Comparison of ENCODE assay signal across 9 mouse cellular contexts in genomic region chr9:115261456-115261855, GRCm38 (mm10). TPM values are rescaled to one million over a fixed set of nuclear protein-coding genes. Genes with fewer than 3 reads are reported as not detected.
A peak's percentile ranks its signal among the peaks of the same experiment; 100 is the strongest.
DNase-seq lines count a peak whose midpoint lies in the region; ATAC-seq and TF ChIP-seq lines count a peak whose summit lies in the region.
"Had no signal": no experiment of that assay in that cellular context is flagged by ENCODE, and none has a peak within 500 bp of the region (broad histone marks: within the 10 kb centered on the region; RNA-seq: fewer than 3 reads in every experiment).

No protein-coding gene starts in this region.

- TF ChIP-seq CTCF in gastrocnemius, adult 2 months (IDR thresholded peaks at IDR 0.05) = peak; percentile 67
- TF ChIP-seq CTCF in midbrain, postnatal 0 days (IDR thresholded peaks at IDR 0.05) = peak; percentile 84

- peak overlapping the region; percentile 23; the same call in 1 of the 2 replicates for H3K4me3 ChIP-seq in gastrocnemius, adult 2 months
- H3K4me3 ChIP-seq in midbrain, postnatal 0 days (ENCODE audit: low read depth, low read length) = no peak overlapping the region
- H3K4me3 ChIP-seq in midbrain, embryonic 15.5 days = no peak overlapping the region
- H3K4me3 ChIP-seq: midbrain, embryonic 12.5 days had no signal

- no peak overlapping the region for H3K4me2 ChIP-seq in midbrain, postnatal 0 days (ENCODE audit: low read depth, low read length, poor library complexity, severe bottlenecking)
- no peak overlapping the region for H3K4me2 ChIP-seq in midbrain, embryonic 15.5 days
- H3K4me2 ChIP-seq: midbrain, embryonic 12.5 days had no signal

- no peaks in the 10 kb centered on the region for H3K9me3 ChIP-seq in midbrain, postnatal 0 days (ENCODE audit: low read length)
- no peaks in the 10 kb centered on the region for H3K9me3 ChIP-seq in midbrain, embryonic 15.5 days
- H3K9me3 ChIP-seq: midbrain, embryonic 12.5 days had no signal

- H3K36me3 ChIP-seq in midbrain, postnatal 0 days (ENCODE audit: insufficient read depth, low read length) = peaks cover 6% of the 10 kb centered on the region; the same call in 1 of the 2 replicates
- H3K36me3 ChIP-seq in midbrain, embryonic 15.5 days (replicated peaks) = no peaks in the 10 kb centered on the region; the same call in 1 of the 2 replicates

- ATAC-seq in midbrain, postnatal 0 days (ENCODE audit: low FRiP score) = no peak
- ATAC-seq in midbrain, embryonic 15.5 days (replicated peaks) = no peak

- no peak overlapping the region for H3K9ac ChIP-seq in midbrain, postnatal 0 days (replicated peaks; ENCODE audit: low read length, poor library complexity, severe bottlenecking)
- no peak overlapping the region for H3K9ac ChIP-seq in midbrain, embryonic 15.5 days
- H3K9ac ChIP-seq: midbrain, embryonic 12.5 days had no signal

- intact Hi-C loops in gastrocnemius, adult 2 months (cut with DNase I) = loop anchor here (1.0 to 5.0 kb wide), 2 partner anchors 98 to 174 kb away; no protein-coding TSS in a partner anchor
- intact Hi-C loops in gastrocnemius, postnatal 36 days (cut with DNase I) = loop anchor here (5.0 kb wide), 1 partner anchor 174 kb away; no protein-coding TSS in a partner anchor

- no peak overlapping the region for H3K27ac ChIP-seq in gastrocnemius, adult 2 months
- no peak overlapping the region for H3K27ac ChIP-seq in midbrain, postnatal 0 days (ENCODE audit: low read depth, low read length)
- H3K27ac ChIP-seq in midbrain, embryonic 15.5 days = no peak overlapping the region
- H3K27ac ChIP-seq: midbrain, embryonic 12.5 days had no signal

- 60% methylated on average over 8 of the region's 8 CpGs for WGBS in midbrain, postnatal 0 days
- WGBS in midbrain, embryonic 15.5 days = 76% methylated on average over 8 of the region's 8 CpGs

- H3K4me1 ChIP-seq in midbrain, postnatal 0 days (ENCODE audit: insufficient read depth, low read length) = no peaks in the 10 kb centered on the region
- no peaks in the 10 kb centered on the region for H3K4me1 ChIP-seq in midbrain, embryonic 15.5 days
- H3K4me1 ChIP-seq: midbrain, embryonic 12.5 days had no signal

- H3K27me3 ChIP-seq in midbrain, postnatal 0 days (ENCODE audit: insufficient read depth, low read length) = no peaks in the 10 kb centered on the region
- no peaks in the 10 kb centered on the region for H3K27me3 ChIP-seq in midbrain, embryonic 15.5 days (replicated peaks)
- H3K27me3 ChIP-seq: midbrain, embryonic 12.5 days had no signal

- DNase-seq in gastrocnemius, adult 2 months = no peak
- DNase-seq in gastrocnemius, postnatal 36 days = no peak
- DNase-seq in midbrain, postnatal 0 days (ENCODE audit: low spot score) = peak; percentile 72
- DNase-seq in frontal cortex, postnatal 36 days (ENCODE audit: low spot score in 2 of 2) = peak; percentile 38 to 73
- peak; percentile 9 for DNase-seq in retina, adult 2 months (ENCODE audit: low read depth, low spot score)
- no peak for DNase-seq in neural tube, embryonic 10.5 days (ENCODE audit: extremely low spot score, low spot score)
- no peak for DNase-seq in urinary bladder, postnatal 25 days (ENCODE audit: low spot score)

RNA-seq across cellular contexts. Expression of gene Stt3b, which starts 48.8 kb away (rescaled TPM):
- total RNA-seq in gastrocnemius, adult 2 months (2021) = 10 to 100 TPM; 66.0 to 96.1 TPM
- total RNA-seq in gastrocnemius, postnatal 36 days (2021) = 10 to 100 TPM; 67.9 to 78.6 TPM
- 93.4 and 94.0 TPM in 2 replicates for total RNA-seq in midbrain, postnatal 0 days (2014; rRNA removed)
- polyA plus RNA-seq in midbrain, postnatal 0 days (2015; fragmentation: Nextera tagmentation; extraction: Ambion mirVana) = 50.9 and 56.6 TPM in 2 replicates
- 78.4 and 80.5 TPM in 2 replicates for polyA plus RNA-seq in midbrain, embryonic 15.5 days (2015; fragmentation: Nextera tagmentation; extraction: Ambion mirVana)

Comparison
In these comparisons a context has a peak if more than half of its experiments do, and no peak if none do; other contexts are left out.
1. DNase-seq: peak in midbrain, postnatal 0 days (single experiment), frontal cortex, postnatal 36 days (2 of 2) and retina, adult 2 months (single experiment); none in gastrocnemius, adult 2 months (single experiment), gastrocnemius, postnatal 36 days (0 of 2), neural tube, embryonic 10.5 days (single experiment) and urinary bladder, postnatal 25 days (single experiment).